Mouse (Mus musculus): ENCODE data around the gene Flvcr2. TPM values are rescaled to one million over a fixed set of nuclear protein-coding genes. Genes with fewer than 3 reads are reported as not detected.

The Flvcr2 gene
- total and polyA plus RNA-seq, 3 experiments, result 0.07 TPM; not detected in 2

DNA sequence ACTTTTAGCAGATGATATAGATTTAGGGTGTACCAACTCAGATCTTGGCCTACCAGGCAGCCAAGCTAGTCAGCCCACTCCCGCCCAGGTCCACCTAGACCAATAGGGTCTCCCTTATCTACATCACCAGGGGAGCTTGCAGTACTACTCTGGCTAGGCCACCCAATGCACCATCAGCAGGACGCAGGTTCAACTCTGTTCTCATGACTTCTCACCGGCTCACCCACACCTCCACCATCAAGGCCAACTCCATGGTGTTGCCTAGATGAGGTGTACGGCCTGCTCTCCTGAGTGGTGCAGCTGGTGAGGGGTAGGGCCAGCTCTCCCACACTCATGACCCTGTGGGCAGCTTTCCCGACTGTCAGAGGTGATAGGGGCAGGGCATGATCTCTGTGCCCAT, 32.2 kb upstream of the Flvcr2 start:
- H3K4me3 ChIP-seq (ENCODE audit: control insufficient read depth in 1 of 2, insufficient read depth in 1 of 2, low read depth in 2 of 2, low read length in 2 of 2), result no peak overlapping the region
- no peaks in the 10 kb centered on the region for H3K79me2 ChIP-seq (ENCODE audit: control insufficient read depth, insufficient read depth, low read length, poor library complexity)
- H3K9ac ChIP-seq (ENCODE audit: control insufficient read depth, low read depth, low read length, poor library complexity, severe bottlenecking), result no peak overlapping the region
- no peak overlapping the region for H3K27ac ChIP-seq (ENCODE audit: control insufficient read depth, low read depth, low read length)
- no peak for TF ChIP-seq NELFE (IDR thresholded peaks at IDR 0.05; ENCODE audit: low read depth, low read length)
- no peak for TF ChIP-seq TCF12 (IDR thresholded peaks at IDR 0.05; ENCODE audit: low read depth, low read length)
- no peak for TF ChIP-seq UBTF (IDR thresholded peaks at IDR 0.05; ENCODE audit: borderline replicate concordance, insufficient read depth, low read depth, low read length)
- no peak for TF ChIP-seq MAX (IDR thresholded peaks at IDR 0.05; ENCODE audit: low read length)
- TF ChIP-seq E2F4 (IDR thresholded peaks at IDR 0.05; ENCODE audit: borderline replicate concordance, low read depth, low read length), result no peak
- no peak for TF ChIP-seq POLR2AphosphoS2 (IDR thresholded peaks at IDR 0.05; ENCODE audit: low read length)
- no peak for DNase-seq (ENCODE audit: low read depth, low spot score)
- H3K9me3 ChIP-seq (replicated peaks; ENCODE audit: insufficient read depth, low read length), result no peaks in the 10 kb centered on the region
- H3K36me3 ChIP-seq (ENCODE audit: control insufficient read depth in 1 of 2, insufficient read depth in 2 of 2, low read length in 2 of 2), result no peaks in the 10 kb centered on the region
- H3K4me1 ChIP-seq (ENCODE audit: control insufficient read depth in 1 of 2, insufficient read depth in 2 of 2, low read length in 2 of 2), result no peaks in the 10 kb centered on the region
- peaks cover 0 to 6% of the 10 kb centered on the region in 2 experiments; a peak in 1 of 4 replicates for H3K27me3 ChIP-seq (ENCODE audit: control insufficient read depth in 1 of 2, insufficient read depth in 2 of 2, low read length in 2 of 2)

DNA sequence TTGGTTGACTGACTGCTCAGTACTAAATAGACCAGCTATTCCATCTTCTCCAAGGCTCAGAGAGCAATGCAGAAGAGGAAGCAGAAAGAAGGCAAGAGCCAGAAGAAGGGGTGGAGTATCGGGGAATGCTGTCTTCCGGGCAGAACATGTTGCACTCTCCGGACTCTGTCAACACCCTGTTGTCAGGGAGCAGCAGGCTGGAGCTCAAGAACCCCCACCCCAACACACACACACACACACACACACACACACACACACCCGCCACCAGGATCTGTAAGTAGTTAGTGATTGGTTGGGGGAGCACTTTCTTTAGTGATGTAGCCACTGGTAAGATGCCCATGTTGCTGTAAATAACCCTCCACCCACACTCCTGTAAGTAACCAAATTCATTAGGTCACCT, 21.0 kb upstream of the Flvcr2 start:
- Histone ChIP-seq H3K27ac (ENCODE audit: control insufficient read depth, low read depth, low read length) (no peak overlapping the region), H3K27me3 (ENCODE audit: control insufficient read depth in 1 of 2, insufficient read depth in 2 of 2, low read length in 2 of 2) (peaks cover 2 to 3% of the 10 kb centered on the region in 2 experiments; a peak in 3 of 4 replicates), H3K79me2 (ENCODE audit: control insufficient read depth, insufficient read depth, low read length, poor library complexity) (no peaks in the 10 kb centered on the region), H3K36me3 (ENCODE audit: control insufficient read depth in 1 of 2, insufficient read depth in 2 of 2, low read length in 2 of 2) (peaks cover 0 to 2% of the 10 kb centered on the region in 2 experiments; a peak in 1 of 4 replicates), H3K4me1 (ENCODE audit: control insufficient read depth in 1 of 2, insufficient read depth in 2 of 2, low read length in 2 of 2) (peaks cover 0 to 2% of the 10 kb centered on the region in 2 experiments; a peak in 2 of 4 replicates), H3K9ac (ENCODE audit: control insufficient read depth, low read depth, low read length, poor library complexity, severe bottlenecking) (no peak overlapping the region), H3K4me3 (ENCODE audit: control insufficient read depth in 1 of 2, insufficient read depth in 1 of 2, low read depth in 2 of 2, low read length in 2 of 2) (no peak overlapping the region), H3K9me3 (replicated peaks; ENCODE audit: insufficient read depth, low read length) (no peaks in the 10 kb centered on the region)
- no peak for TF ChIP-seq GABPA (IDR thresholded peaks at IDR 0.05; ENCODE audit: low read depth, low read length)
- DNase-seq (ENCODE audit: low read depth, low spot score), result no peak

DNA sequence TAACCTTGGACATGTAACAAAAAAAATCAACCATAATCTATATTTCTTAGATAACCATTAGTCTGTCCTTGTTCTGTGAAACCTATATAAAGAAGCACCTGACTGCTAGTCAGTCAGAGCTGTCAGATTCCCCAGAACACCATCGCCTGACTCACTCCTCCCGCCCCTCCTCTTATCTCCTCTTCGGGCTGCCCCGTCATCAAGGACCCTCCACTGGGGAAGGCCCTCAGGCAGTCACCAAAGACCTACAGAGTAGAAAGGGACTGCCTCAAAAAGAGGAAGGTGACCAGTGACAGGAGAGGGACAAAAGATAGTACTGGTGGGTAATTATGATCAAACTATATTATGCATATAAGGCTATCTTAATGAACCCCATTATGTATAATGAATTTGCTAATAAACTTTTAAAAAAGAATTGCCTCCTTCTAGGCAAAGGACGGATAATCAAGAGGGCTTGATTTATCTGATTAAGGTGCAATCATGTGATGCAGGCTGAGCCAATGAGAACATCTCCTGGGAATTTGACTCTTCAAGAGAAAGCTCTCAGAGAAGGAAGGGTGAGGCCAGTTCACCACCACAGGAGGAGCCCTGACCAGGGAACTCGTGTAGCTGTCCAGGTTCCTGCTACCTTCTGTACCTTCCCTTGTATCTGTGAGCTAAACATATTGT, 19.5 kb upstream of the Flvcr2 start:
- H3K9ac ChIP-seq (ENCODE audit: control insufficient read depth, low read depth, low read length, poor library complexity, severe bottlenecking), result no peak overlapping the region
- peaks cover 0 to 2% of the 10 kb centered on the region in 2 experiments; a peak in 2 of 4 replicates for H3K4me1 ChIP-seq (ENCODE audit: control insufficient read depth in 1 of 2, insufficient read depth in 2 of 2, low read length in 2 of 2)
- no peak overlapping the region for H3K27ac ChIP-seq (ENCODE audit: control insufficient read depth, low read depth, low read length)
- H3K4me3 ChIP-seq (ENCODE audit: control insufficient read depth in 1 of 2, insufficient read depth in 1 of 2, low read depth in 2 of 2, low read length in 2 of 2), result no peak overlapping the region
- no peaks in the 10 kb centered on the region for H3K9me3 ChIP-seq (replicated peaks; ENCODE audit: insufficient read depth, low read length)
- H3K36me3 ChIP-seq (ENCODE audit: control insufficient read depth in 1 of 2, insufficient read depth in 2 of 2, low read length in 2 of 2), result peaks cover 0 to 2% of the 10 kb centered on the region in 2 experiments; a peak in 1 of 4 replicates
- H3K27me3 ChIP-seq (ENCODE audit: control insufficient read depth in 1 of 2, insufficient read depth in 2 of 2, low read length in 2 of 2), result peaks cover 1 to 2% of the 10 kb centered on the region in 2 experiments; a peak in 3 of 4 replicates
- H3K79me2 ChIP-seq (ENCODE audit: control insufficient read depth, insufficient read depth, low read length, poor library complexity), result no peaks in the 10 kb centered on the region
- peak; percentile 52 for DNase-seq (ENCODE audit: low read depth, low spot score)
- TF ChIP-seq CHD1 (IDR thresholded peaks at IDR 0.05; ENCODE audit: low read depth, low read length) (no peak), ZKSCAN1 (IDR thresholded peaks at IDR 0.05; ENCODE audit: low read depth, low read length) (no peak), GABPA (IDR thresholded peaks at IDR 0.05; ENCODE audit: low read depth, low read length) (no peak), MAZ (IDR thresholded peaks at IDR 0.05; ENCODE audit: low read depth, low read length) (no peak), RCOR1 (IDR thresholded peaks at IDR 0.05; ENCODE audit: low read depth, low read length) (no peak), ETS1 (IDR thresholded peaks at IDR 0.05; ENCODE audit: low read depth, low read length) (no peak), MYC (IDR thresholded peaks at IDR 0.05; ENCODE audit: low read depth, low read length) (no peak), CTCF (IDR thresholded peaks at IDR 0.05 in 2 of 3, conservative IDR thresholded peaks at IDR 0.05 in 1 of 3; ENCODE audit: control insufficient read depth in 1 of 3, insufficient read depth in 1 of 3, low read depth in 2 of 3, low read length in 3 of 3, poor library complexity in 1 of 3, severe bottlenecking in 1 of 3) (no peak), POLR2AphosphoS5 (IDR thresholded peaks at IDR 0.05; ENCODE audit: borderline replicate concordance, low read depth, low read length) (no peak), NRF1 (IDR thresholded peaks at IDR 0.05; ENCODE audit: insufficient read depth, low read depth, low read length, poor library complexity, severe bottlenecking) (no peak), ZC3H11A (IDR thresholded peaks at IDR 0.05; ENCODE audit: low read depth, low read length) (no peak), MAX (IDR thresholded peaks at IDR 0.05; ENCODE audit: low read length) (0 out of 2 replicates have a peak, but pooled peaks have one; percentile 28), JUND (IDR thresholded peaks at IDR 0.05; ENCODE audit: low read depth, low read length) (no peak), POLR2A (IDR thresholded peaks at IDR 0.05; ENCODE audit: control insufficient read depth in 1 of 2, insufficient read depth in 1 of 2, low read depth in 1 of 2, low read length in 2 of 2, poor library complexity in 1 of 2) (no peak), BHLHE40 (IDR thresholded peaks at IDR 0.05; ENCODE audit: borderline replicate concordance, low read depth, low read length) (no peak), RAD21 (IDR thresholded peaks at IDR 0.05; ENCODE audit: low read depth, low read length) (no peak), KAT2A (conservative IDR thresholded peaks at IDR 0.05; ENCODE audit: low read depth, low read length) (no peak), GATA1 (IDR thresholded peaks at IDR 0.05; ENCODE audit: low read depth, low read length) (0 out of 2 replicates have a peak, but pooled peaks have one; percentile 29), MXI1 (IDR thresholded peaks at IDR 0.05; ENCODE audit: low read depth, low read length) (no peak), UBTF (IDR thresholded peaks at IDR 0.05; ENCODE audit: borderline replicate concordance, insufficient read depth, low read depth, low read length) (no peak), USF1 (IDR thresholded peaks at IDR 0.05; ENCODE audit: low read depth, low read length) (peak; percentile 92)

All from MEL (cell line).